Mouse (Mus musculus): ENCODE results near the gene V1rd19.
A peak's percentile ranks its signal among the peaks of the same experiment; 100 is the strongest.
"Not testable (repeated sequence)": the region's sequence is repeated elsewhere in the genome, so short reads cannot be mapped to it uniquely, and the experiment has no call there.

The V1rd19 gene

DNA sequence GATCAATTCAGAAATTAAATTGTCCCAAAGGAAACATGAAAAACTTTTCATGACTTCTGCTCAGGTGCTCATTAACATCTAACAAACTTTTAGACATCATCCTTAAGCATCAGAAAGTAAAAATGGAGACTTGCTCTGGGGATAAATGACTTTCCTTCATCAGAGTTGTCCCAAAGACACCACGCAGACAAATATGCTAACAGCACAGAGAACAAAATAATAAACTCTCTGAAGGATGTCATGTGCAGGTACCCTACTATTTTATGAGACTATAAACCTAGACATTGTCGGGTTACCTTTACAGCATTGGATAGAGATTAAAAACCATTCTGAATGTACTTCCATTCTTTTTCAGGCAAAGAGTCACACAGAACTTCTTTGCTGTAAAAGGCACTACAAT lies at the start of gene V1rd19:
TSS of gene V1rd19 (plus strand) at position 301 of the 400 bp plus-strand sequence.
- no peak for DNase-seq

DNA sequence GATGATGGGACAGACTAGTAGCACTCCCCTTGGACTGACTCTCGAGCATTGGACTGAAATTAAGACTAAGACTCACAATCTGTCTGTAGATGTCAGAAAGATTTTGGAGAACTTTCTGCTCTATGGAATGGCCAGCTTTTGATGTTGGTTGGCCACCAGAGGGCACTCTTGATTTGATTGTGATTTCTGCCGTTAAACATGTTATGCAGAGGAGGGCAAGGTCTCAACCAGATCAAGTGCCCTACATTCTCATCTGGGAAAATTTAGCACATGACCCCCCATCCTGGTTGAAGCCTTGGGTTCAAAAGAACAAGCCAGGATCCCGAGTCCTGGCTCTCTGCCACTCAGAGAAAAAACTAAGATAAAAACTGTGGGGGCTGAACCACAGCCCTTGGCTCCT lies 33.4 kb upstream of the V1rd19 start:
- DNase-seq = peak in 1 of 2 experiments; percentile 4

DNA sequence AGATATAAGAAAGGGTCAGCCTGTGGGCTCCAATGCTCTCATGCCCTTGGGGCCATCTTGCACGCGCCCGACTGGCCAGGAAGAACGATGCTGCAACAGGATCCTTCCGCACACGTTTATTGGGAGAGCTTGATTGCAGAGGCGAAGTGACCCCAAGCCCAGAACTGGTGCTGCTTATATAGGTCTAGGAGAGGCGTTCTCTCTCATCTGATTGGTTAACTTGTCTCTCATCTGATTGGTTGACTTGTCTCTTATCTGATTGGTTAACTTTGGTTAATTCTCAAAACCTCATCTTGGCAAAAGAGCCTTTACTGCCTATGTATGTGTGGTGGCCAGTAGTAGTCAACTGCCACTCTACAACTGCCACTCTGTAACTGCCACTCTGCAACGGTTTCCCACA lies 27.2 kb upstream of the V1rd19 start, which contains the start of gene Vmn1r181:
TSS of gene Vmn1r181 (plus strand) at position 301 of the 400 bp plus-strand sequence.
- not testable (repeated sequence) for DNase-seq

DNA sequence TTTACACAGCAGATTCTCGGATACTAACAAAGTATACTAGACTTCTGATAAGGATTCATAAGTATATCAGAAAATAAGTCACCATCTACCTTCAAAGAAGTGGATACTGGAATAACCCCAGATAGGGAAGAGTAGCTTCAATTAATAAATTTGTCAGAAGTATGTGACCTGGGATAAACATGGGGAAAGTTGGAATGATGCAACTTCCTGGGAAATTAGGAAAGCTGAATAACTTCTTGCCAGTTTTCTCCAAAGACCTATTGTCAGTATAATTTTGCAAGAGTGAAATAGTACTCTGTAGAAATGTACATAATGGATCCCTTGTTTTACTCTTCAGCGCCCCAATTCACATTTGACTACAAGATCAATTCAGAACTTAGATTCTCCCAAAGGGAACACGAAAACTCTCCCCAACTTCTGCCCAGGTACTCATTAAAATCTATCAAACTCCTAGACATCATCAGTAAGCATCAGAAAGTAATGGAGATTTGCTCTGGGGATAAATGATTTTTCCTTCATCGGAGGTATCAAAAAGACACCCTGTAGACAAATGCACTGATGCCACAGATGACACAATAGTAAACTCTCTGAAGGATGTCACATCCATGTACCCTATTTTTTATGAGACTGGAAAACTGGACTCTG lies 51.3 kb downstream of the V1rd19 start, which contains the start of gene Vmn1r183:
TSS of gene Vmn1r183 (plus strand) at position 595 of the 645 bp plus-strand sequence.
- no peak for DNase-seq

All from thymus, postnatal 36 days (tissue).